Mouse (Mus musculus) heart, adult 10 weeks (tissue): ENCODE data around the gene Tmem262. TPM values are rescaled to one million over a fixed set of nuclear protein-coding genes. Genes with fewer than 3 reads are reported as not detected.

Experiments
- polyA plus RNA-seq: library from polyadenylated mRNA; stranded (reverse); fragments of 350-450 nt; fragmentation: Illumina TruSeq; extraction: RNeasy Lipid Tissue Mini Kit (QIAGEN cat#74804); gene quantifications from one replicate; pipeline ENCODE4 v1.2.3, GENCODE M21; 2014; ENCODE audit warnings: low read depth, low replicate concordance

Tmem262 gene
- not detected for polyA plus RNA-seq

GRCm38 (mm10) chr19:6079983-6080480 lies at the start of gene Tmem262:
Tmem262 (plus strand) TSS chr19:6080033.

DNA sequence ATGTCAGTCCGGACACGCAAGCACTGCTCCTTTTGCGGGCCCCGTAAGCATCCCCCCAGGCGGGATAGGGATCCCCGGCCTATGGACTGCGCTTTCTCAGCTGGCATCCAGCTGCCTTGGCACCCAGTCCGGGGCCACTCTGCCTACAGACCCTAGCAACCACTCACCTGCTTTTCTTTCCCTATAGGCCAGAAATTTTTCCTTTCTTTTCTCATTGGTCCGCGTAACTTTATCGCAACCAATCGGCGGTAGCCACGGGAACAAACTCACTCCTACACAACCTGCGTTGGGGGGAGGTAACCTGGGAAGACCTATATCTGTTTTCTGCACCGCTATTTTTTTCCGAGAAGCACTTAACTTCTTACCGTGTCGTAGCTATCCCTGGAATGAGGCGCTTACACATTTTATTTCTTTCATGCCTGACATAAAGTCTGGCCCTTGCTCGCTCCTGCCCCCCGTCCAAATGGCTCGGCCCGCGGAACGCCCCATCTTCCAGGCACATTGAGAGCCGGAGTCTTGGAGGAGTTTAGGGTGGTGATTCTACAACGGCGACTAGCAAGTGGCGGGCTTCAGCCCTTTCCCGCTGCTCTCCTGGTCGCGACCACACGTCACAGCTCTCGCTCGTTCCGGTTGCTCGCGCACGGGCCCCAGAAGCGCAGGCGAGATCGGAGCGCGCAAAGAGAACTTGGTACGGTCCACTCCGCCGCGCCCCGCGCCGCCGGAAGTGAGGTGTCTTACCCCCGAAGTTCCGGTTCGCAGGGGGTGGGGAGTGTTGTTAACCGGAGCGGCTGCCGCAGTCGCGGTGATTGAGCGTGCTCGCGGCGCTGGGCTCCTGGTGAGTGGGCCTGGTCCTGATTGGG lies 33.3 kb upstream of the Tmem262 start, which contains the start of gene Syvn1:
Syvn1 (plus strand) TSS at position 283 of the 860 bp plus-strand sequence.

GRCm38 (mm10) chr19:6057313-6058096 lies 22.3 kb upstream of the Tmem262 start, which contains the start of the genes Mrpl49 and Fau:
Mrpl49 (minus strand) TSS chr19:6057785.
Fau (plus strand) TSS chr19:6057844.

DNA sequence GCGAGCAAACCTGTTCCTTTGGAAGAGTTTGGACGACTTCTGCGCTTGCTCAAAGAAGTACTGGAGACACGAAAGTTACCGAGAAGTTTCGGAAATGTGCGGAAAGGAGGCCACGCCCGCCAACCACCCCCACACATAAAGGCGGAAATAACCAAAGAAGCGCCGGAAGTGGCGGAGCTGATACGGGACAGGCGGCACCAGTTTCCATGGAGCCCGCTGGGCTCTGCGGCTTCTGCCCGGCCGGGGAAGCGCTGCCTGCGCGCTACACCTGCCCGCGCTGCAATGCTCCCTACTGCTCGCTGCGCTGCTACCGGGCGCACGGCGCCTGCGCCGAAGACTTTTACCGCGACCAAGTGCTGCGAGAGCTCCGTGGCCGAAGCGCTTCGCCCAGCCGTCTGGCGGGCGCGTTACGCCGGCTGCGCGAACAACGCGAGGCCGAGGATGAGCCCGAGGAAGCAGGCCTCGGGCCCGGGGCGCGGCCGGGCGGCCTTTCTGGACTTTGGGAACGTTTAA lies 18.8 kb upstream of the Tmem262 start, which contains the start of gene Znhit2:
Znhit2 (plus strand) TSS at position 172 of the 513 bp plus-strand sequence.

DNA sequence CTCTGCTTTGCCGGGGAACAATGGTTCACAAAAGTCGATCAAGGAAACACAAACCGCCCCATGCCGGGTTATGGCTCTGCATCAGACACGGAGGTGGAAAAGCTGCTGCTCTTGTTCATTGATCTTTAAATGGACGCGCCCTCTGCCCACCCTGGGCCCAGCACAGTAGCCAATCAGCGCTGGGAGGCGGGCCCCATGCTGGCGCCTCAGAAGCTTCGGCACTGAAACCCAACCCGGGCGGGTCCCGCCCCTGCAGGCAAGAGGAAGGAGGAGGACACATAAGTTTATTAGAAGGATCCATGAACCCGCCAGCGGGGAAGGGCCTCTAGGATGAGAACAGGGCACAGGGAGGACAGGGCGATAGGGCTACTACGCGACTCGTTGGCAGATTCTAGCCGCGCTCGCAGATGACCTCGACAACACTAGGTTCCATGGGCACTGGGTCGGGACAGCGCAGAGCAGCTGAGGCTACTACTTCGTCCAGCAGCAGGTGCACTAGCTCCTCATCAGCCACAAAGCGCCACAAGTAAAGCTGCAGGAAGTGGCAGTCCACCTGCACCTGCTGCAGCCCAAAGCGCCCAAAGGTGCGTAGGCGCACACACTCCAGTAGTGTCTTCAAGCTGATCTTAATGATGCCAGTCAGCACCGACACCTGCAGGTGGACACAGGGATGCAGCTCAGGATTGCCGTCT lies 12.0 kb upstream of the Tmem262 start, which contains the start of gene Tm7sf2:
Tm7sf2 (minus strand) TSS at position 650 of the 692 bp plus-strand sequence.

DNA sequence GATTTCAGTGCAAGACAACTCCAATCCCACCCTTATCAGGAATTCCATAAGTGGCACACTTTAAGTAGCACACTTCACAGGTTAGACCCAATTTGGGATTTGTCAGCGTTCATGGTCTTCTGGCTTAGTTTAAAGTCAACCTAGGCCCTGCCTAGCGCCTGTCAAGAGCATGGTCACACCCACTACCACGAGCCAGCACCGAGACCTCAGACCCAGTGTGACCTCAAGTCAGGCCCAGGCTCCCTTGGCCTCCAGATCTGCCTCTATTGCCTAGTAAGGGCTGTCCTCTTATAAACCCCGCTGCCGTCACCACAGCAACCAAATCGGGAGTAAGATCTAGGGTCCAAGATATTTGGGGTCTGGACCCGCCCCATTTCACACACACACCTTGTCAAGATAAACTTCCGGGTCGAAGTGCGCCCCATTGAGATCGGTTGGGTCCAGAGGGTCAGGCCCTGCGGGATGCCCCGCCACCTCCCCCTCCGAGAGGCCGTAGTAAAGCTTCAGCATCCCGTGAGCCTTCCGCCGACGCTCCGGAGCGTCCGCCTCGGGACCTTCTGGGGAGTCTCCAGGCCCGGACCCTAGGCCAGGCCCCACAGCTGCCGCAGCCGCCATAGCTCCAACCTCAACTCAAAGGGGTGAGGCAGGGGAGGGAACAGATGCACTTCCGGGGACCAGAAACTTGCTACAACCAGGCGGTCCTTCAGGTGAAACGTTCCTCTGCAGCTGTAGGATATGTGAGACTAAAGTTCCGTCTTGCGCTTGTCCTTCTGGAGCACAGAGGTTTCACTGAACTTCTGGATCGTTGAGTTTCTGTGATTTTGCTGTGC lies 3.1 kb upstream of the Tmem262 start, which contains the start of gene Vps51:
Vps51 (minus strand) TSS at position 668 of the 830 bp plus-strand sequence.

GRCm38 (mm10) chr19:6082156-6082555 lies 2.3 kb downstream of the Tmem262 start, which contains the start of gene Gm28374:
Gm28374 (minus strand) TSS chr19:6082256.

DNA sequence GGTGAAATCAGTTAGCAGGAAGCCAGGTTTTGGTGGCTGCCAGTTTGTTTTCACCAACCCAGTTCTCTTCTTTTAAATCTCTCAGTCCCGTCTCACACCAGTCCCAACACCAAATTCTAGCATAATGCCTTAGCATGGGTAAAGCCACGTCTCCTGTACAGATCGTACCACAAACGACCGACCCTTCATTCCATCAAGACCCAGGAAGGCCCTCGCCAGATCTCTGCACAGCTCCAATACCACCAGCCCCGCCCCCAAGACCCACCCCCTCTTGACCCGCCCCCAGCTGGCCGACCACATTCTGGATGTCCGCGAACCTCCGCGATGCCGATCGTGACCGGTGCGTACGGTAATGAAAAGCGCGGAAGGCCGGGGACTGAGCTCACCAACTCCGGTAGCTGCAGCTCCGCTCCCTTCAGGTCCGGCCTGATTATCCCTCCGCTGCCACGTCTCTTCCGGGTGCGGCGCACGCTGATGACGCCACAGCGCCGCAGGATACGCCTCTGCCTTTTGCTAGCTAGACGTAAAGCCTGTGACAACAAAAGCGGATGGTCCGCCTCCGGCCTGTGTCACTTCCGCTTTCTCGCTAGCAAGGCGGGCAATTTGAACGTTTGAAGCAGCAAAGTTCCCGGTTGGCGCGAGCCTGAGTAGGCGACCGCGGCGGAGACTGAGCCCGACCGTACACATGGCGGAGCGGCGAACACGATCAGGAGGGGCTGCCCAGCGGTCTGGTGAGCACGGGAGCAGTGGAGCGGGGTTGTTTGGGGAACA lies 4.8 kb downstream of the Tmem262 start, which contains the start of the genes Zfpl1 and Cdca5:
Zfpl1 (minus strand) TSS at position 479 of the 771 bp plus-strand sequence.
Cdca5 (plus strand) TSS at position 506 of the 771 bp plus-strand sequence.

DNA sequence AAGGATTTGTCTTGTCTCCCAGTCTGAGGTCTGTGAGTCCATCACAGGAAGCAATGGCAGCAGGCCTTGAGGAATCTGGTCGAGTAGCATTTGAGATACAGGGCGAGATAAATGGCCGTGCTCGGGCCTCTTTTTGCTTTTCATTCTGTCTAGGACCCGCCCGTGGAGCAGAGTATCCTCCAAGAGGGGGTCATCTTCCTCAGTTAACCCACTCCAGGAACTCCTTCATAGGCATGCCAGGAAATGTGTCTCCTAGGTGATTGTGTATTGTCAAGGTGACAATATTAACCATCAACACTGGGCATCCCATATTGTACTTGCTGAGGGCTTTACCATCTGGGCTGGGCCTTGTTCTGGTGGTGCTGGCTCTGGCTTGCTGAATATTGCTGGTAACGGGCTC lies 14.3 kb downstream of the Tmem262 start, which contains the start of gene AC131692.1:
AC131692.1 (plus strand) TSS at position 301 of the 400 bp plus-strand sequence.

DNA sequence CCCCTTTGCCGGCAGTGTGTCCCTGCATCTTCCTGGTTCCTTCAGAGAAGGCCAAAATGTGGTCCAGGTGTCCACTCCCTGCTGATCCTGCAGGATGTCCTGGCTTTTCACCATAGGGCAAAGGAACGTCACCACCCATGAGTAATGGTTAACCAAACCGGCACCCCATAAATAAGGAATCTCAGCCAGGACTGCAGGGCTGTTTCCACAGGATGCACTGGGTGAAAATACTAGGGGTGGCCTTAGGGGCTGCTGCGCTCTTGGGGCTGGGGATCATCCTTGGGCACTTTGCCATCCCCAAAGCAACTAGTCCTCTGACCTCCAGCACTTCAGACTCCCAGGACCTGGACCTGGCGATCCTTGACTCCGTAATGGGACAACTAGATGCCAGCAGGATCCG lies 25.8 kb downstream of the Tmem262 start, which contains the start of gene Naaladl1:
Naaladl1 (plus strand) TSS at position 197 of the 400 bp plus-strand sequence.

GRCm38 (mm10) chr19:6117986-6118676 lies 38.3 kb downstream of the Tmem262 start, which contains the start of gene Sac3d1:
Sac3d1 (minus strand) TSS chr19:6118650.

GRCm38 (mm10) chr19:6127760-6128341 lies 48.0 kb downstream of the Tmem262 start, which contains the start of gene Snx15:
Snx15 (minus strand) TSS chr19:6128304.

Other genes starting within 250 kb of the Tmem262 start
- 5.4 TPM for gene Frmd8, start 204.8 kb upstream of the Tmem262 start, polyA plus RNA-seq
- 3.4 TPM for gene Slc25a45, start 202.2 kb upstream of the Tmem262 start, polyA plus RNA-seq
- gene Tigd3, start 185.9 kb upstream of the Tmem262 start, polyA plus RNA-seq, result 0.63 TPM
- 69.5 TPM for gene Dpf2, start 167.0 kb upstream of the Tmem262 start, polyA plus RNA-seq
- gene Cdc42ep2, start 155.2 kb upstream of the Tmem262 start, polyA plus RNA-seq, result 7.8 TPM
- gene Pola2, start 115.8 kb upstream of the Tmem262 start, polyA plus RNA-seq, result 15.0 TPM
- gene Slc22a20, start 93.9 kb upstream of the Tmem262 start, polyA plus RNA-seq, result not detected
- 16.4 TPM for gene Capn1, start 64.1 kb upstream of the Tmem262 start, polyA plus RNA-seq
- gene Syvn1, start 33.5 kb upstream of the Tmem262 start, polyA plus RNA-seq, result 20.9 TPM
- gene Mrpl49, start 22.2 kb upstream of the Tmem262 start, polyA plus RNA-seq, result 46.2 TPM
- gene Fau, start 22.2 kb upstream of the Tmem262 start, polyA plus RNA-seq, result 507 TPM
- gene Znhit2, start 18.8 kb upstream of the Tmem262 start, polyA plus RNA-seq, result 8.5 TPM
- 6.3 TPM for gene Tm7sf2, start 11.7 kb upstream of the Tmem262 start, polyA plus RNA-seq
- 20.9 TPM for gene Vps51, start 2.8 kb upstream of the Tmem262 start, polyA plus RNA-seq
- gene Gm28374, start 2.2 kb downstream of the Tmem262 start, polyA plus RNA-seq, result not detected
- gene Zfpl1, start 4.9 kb downstream of the Tmem262 start, polyA plus RNA-seq, result 21.3 TPM
- not detected for gene Cdca5, start 5.0 kb downstream of the Tmem262 start, polyA plus RNA-seq
- not detected for gene AC131692.1, start 14.4 kb downstream of the Tmem262 start, polyA plus RNA-seq
- gene Naaladl1, start 25.7 kb downstream of the Tmem262 start, polyA plus RNA-seq, result not detected
- gene Sac3d1, start 38.6 kb downstream of the Tmem262 start, polyA plus RNA-seq, result 10.2 TPM
- gene Snx15, start 48.3 kb downstream of the Tmem262 start, polyA plus RNA-seq, result 20.5 TPM
- 0.92 TPM for gene Batf2, start 61.0 kb downstream of the Tmem262 start, polyA plus RNA-seq
- 55.0 TPM for gene Arl2, start 61.5 kb downstream of the Tmem262 start, polyA plus RNA-seq
- not detected for gene Majin, start 104.4 kb downstream of the Tmem262 start, polyA plus RNA-seq
- gene Gpha2, start 146.3 kb downstream of the Tmem262 start, polyA plus RNA-seq, result not detected
- 33.6 TPM for gene Ppp2r5b, start 155.8 kb downstream of the Tmem262 start, polyA plus RNA-seq
- 15.8 TPM for gene Atg2a, start 161.6 kb downstream of the Tmem262 start, polyA plus RNA-seq
- 57.4 TPM for gene Ehd1, start 196.7 kb downstream of the Tmem262 start, polyA plus RNA-seq
- gene Cdc42bpg, start 226.4 kb downstream of the Tmem262 start, polyA plus RNA-seq, result 12.6 TPM